Mouse (Mus musculus): ENCODE measurements around the gene Lypd1. TPM values are rescaled to one million over a fixed set of nuclear protein-coding genes. Genes with fewer than 3 reads are reported as not detected.

The Lypd1 gene
- 0.11 TPM for polyA plus RNA-seq (2014; fragmentation: Illumina TruSeq; extraction: RNeasy Lipid Tissue Mini Kit (QIAGEN cat#74804); ENCODE audit: insufficient read depth, low read depth, low replicate concordance)

DNA sequence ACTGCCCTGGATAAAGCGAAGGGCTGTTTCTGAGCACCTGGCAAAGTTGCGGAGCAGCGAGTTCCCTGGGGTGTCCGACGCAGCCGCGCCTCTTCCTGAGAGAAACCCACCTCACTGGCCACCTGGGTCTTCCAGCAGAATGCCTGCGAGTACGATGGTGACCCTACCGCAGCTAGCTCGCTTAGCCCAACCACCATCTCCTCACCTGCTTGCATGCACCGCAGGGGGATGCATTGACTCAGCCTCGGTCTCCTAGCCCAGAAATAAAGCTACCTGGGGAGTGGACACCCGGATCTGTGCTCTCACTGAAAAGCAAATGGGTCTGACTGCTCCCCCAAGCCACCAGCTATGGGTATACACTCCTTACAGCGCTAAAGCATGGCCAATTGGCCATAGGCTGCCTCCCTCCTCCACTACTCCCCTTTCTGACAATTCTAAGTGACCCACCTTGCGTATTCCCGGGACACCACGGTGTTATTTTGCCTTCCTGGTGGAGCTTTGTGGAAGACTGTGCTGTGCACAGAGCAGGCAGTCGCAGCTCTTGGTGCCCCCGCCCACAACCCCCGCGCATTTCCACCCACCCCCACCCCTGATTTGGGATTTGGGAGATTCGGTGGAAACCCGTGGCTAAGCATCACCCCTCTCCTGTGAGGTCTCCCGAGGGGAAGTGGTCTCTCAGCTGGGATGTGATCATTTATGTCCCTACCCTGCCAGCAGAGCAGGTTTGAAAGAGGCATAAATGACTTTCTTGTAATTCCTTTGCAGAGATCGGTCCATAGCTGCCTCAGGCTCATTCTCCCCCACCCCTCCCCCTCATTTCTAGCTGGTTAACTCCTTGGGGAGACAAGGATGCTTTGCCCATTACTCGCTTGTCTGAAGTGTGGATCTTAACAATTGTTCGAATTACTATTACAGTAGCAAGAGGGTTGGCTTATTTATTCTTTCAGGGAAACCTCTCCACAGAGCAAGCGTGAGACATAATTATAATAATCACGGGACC lies at the start of gene Lypd1:
TSS of gene Lypd1 (minus strand) at position 501 of the 1,000 bp plus-strand sequence.

Other genes with a start within 250 kb of the Lypd1 start
- gene Gpr39, start 236.1 kb downstream of the Lypd1 start, polyA plus RNA-seq (2014; fragmentation: Illumina TruSeq; extraction: RNeasy Lipid Tissue Mini Kit (QIAGEN cat#74804); ENCODE audit: insufficient read depth, low read depth, low replicate concordance), result 2.3 TPM

All from lung, adult 10 weeks (tissue).